Mouse (Mus musculus) stomach, postnatal 0 days (tissue): ENCODE measurements around the gene Pth2r. TPM values are rescaled to one million over a fixed set of nuclear protein-coding genes. Genes with fewer than 3 reads are reported as not detected.
A peak's percentile ranks its signal among the peaks of the same experiment; 100 is the strongest.

Experiments
- ATAC-seq: fragments of 200-750 bp; cut with Nextera tagmentation; 2 replicates; pipeline ENCODE4 v1.8.0; 2017; ENCODE audit not compliant: low FRiP score, low TSS enrichment
- DNase-seq: peaks from one replicate; pipeline ENCODE4 v3.0.0-alpha.2; 2016; ENCODE audit warnings: low spot score
- H3K27ac ChIP-seq: fragments of 300-500 bp; sonication (generic); replicated peaks from 2 replicates; pipeline ENCODE4 v1.5.1; 2014; ENCODE audit warnings: mild to moderate bottlenecking, control low read depth
- H3K27me3 ChIP-seq: fragments of 300-500 bp; sonication (generic); 2 replicates; pipeline ENCODE4 v1.6.1; 2014; ENCODE audit warnings: low read length; ENCODE audit not compliant: control insufficient read depth, insufficient read depth
- H3K36me3 ChIP-seq: fragments of 300-500 bp; sonication (generic); 2 replicates; pipeline ENCODE4 v1.6.1; 2014; ENCODE audit warnings: low read length, mixed read lengths; ENCODE audit not compliant: control insufficient read depth, insufficient read depth
- H3K4me1 ChIP-seq: fragments of 300-500 bp; sonication (generic); replicated peaks from 2 replicates; pipeline ENCODE4 v1.6.1; 2014; ENCODE audit warnings: antibody characterized with exemption; ENCODE audit not compliant: control insufficient read depth, insufficient read depth
- H3K4me2 ChIP-seq: fragments of 300-500 bp; sonication (generic); replicated peaks from 2 replicates; pipeline ENCODE4 v1.6.1; 2014; ENCODE audit warnings: low read depth, mild to moderate bottlenecking, control low read depth, moderate library complexity
- H3K4me3 ChIP-seq: fragments of 300-500 bp; sonication (generic); 2 replicates; pipeline ENCODE4 v1.5.1; 2014; ENCODE audit warnings: low read depth, low read length, control low read depth
- H3K9ac ChIP-seq: fragments of 300-500 bp; sonication (generic); 2 replicates; pipeline ENCODE4 v1.6.1; 2014; ENCODE audit warnings: mild to moderate bottlenecking, low read length, control low read depth, mixed read lengths
- H3K9me3 ChIP-seq: fragments of 300-500 bp; sonication (generic); 2 replicates; pipeline ENCODE4 v1.6.1; 2016; ENCODE audit warnings: low read length; ENCODE audit not compliant: control insufficient read depth
- CTCF ChIP-seq: IDR thresholded peaks from 2 replicates; pipeline ENCODE4 v1.5.1; 2016; ENCODE audit warnings: antibody characterized with exemption, low read depth, mild to moderate bottlenecking, moderate library complexity
- EP300 ChIP-seq: optimal IDR thresholded peaks from 2 replicates; pipeline ENCODE3; 2016; ENCODE audit warnings: antibody characterized with exemption
- WGBS: fragments of 180-500 bp; shearing (Covaris S2); extraction: QIAGEN DNeasy Blood & Tissue Kit; methylation state at CpG from one replicate; pipeline ENCODE4 v1.1.7; 2014; 5-methylcytosine and 5-hydroxymethylcytosine counted together
- polyA plus RNA-seq: library from polyadenylated mRNA; unstranded; fragments of >200 nt; fragmentation: Nextera tagmentation; extraction: Ambion mirVana; gene quantifications from 2 replicates; pipeline ENCODE4 v1.2.1, GENCODE M21; 2015

The Pth2r gene
- not detected in 2 replicates for polyA plus RNA-seq

DNA sequence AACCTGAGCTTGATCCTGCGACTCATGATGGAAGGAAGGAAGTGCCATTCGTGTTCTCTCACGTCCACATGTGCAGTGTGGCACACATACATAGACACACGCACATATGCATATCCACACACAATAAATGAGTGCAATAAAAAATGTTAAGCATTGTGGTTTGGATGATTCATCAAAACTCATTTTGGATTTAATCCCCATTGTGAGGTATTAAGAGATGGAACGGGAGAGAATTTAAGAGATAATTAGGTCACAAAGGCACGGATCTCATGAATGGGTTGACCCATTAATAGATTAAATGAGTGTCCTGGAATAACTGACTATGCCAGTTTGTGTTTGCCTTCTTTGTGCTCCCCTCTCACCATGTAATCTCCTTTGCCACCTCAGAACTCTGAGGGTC lies at the start of gene Pth2r:
Gene Pth2r, plus strand, starts transcription at position 301 of the 400 bp plus-strand sequence.
- Histone ChIP-seq H3K4me2 (no peak within 1 kb of the TSS), H3K27ac (no peak within 1 kb of the TSS), H3K4me3 (no peak within 1 kb of the TSS), H3K9ac (no peak within 1 kb of the TSS), H3K27me3 (no peaks in the 10 kb centered on the region), H3K4me1 (no peaks in the 10 kb centered on the region), H3K9me3 (no peaks in the 10 kb centered on the region), H3K36me3 (no peaks in the 10 kb centered on the region)
- 69% methylated on average over 6 of the region's 6 CpGs for WGBS
- TF ChIP-seq CTCF (no peak), EP300 (no peak)
- ATAC-seq (no peak), DNase-seq (no peak)

DNA sequence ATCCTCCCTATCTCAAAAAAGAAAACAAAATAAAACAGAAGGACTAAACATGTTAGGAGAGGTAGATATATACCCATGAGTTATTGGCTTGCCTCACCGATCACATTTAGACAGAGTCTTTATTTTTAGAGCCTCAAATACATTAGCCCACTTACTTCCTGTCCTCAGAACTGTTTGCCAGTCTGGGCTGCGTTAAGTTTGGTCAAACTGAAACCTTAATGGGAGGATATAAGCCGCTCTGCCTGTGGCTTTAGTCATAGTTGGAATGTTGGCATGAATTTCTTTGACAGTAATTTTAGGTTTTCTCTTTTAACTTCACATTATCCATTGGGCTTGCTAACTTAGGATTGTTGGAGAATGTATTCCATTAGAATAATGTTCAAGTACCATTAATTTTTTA lies 44.1 kb upstream of the Pth2r start:
- no peak overlapping the region for H3K9ac ChIP-seq
- no peaks in the 10 kb centered on the region for H3K27me3 ChIP-seq
- H3K4me3 ChIP-seq, result no peak overlapping the region
- no peak overlapping the region for H3K27ac ChIP-seq
- no peaks in the 10 kb centered on the region for H3K4me1 ChIP-seq
- ATAC-seq (no peak), DNase-seq (no peak)
- 0 out of 2 replicates have a peak, but pooled peaks cover 2% of the 10 kb centered on the region for H3K36me3 ChIP-seq
- no peak overlapping the region for H3K4me2 ChIP-seq
- TF ChIP-seq EP300 (no peak), CTCF (no peak)
- H3K9me3 ChIP-seq, result no peaks in the 10 kb centered on the region
- 76% methylated on average over 3 of the region's 3 CpGs for WGBS

DNA sequence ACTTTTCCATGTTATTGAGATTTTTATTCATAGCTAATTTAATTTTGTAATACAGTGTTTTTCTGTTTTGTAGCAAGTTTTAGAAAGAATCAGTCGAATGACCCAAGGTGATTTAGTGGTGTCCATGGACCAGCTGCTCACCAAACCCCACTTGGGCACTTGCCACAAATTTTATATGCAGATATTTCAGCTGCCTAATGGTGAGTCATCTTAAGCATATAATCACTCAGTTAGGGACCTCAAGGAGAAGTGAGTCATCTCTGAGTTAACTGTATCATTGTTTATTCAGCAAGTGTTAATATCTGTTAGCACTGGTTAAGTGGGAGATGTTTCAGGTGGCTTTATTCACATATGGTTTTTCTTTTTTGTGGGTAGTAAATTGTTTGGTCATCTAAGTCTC lies 36.2 kb upstream of the Pth2r start:
- no peak overlapping the region for H3K4me3 ChIP-seq
- no peak overlapping the region for H3K9ac ChIP-seq
- H3K4me2 ChIP-seq, result no peak overlapping the region
- 76% methylated on average over 1 of the region's 1 CpGs for WGBS
- no peaks in the 10 kb centered on the region for H3K27me3 ChIP-seq
- H3K36me3 ChIP-seq, result peaks cover 6% of the 10 kb centered on the region
- H3K9me3 ChIP-seq, result no peaks in the 10 kb centered on the region
- no peak overlapping the region for H3K27ac ChIP-seq
- ATAC-seq, result no peak
- no peaks in the 10 kb centered on the region for H3K4me1 ChIP-seq
- no peak for TF ChIP-seq CTCF
- TF ChIP-seq EP300, result no peak
- DNase-seq, result no peak

DNA sequence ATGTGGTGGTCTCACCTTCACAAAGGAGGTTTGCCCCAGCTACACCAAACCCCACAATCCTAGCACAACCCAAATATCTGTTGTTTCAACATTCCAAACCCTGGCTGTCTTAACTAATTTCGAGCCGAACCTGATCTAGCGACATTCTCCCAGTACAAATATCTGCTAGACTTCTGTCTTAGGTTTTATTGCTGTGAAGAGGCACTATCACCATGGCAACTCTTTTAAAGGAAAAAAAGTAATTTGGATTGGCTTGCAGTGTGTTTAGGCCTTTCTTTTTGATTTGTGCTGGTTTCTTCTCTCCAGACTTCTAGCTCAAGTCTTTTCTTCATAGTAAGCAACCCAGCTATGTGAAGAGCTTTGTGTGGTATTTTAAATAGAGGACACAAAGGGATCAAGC lies 1.4 kb upstream of the Pth2r start:
- Histone ChIP-seq H3K4me1 (no peaks in the 10 kb centered on the region), H3K4me3 (no peak overlapping the region), H3K9me3 (no peaks in the 10 kb centered on the region), H3K4me2 (no peak overlapping the region), H3K9ac (no peak overlapping the region), H3K36me3 (no peaks in the 10 kb centered on the region), H3K27me3 (no peaks in the 10 kb centered on the region), H3K27ac (no peak overlapping the region)
- WGBS, result 77% methylated on average over 3 of the region's 3 CpGs
- ATAC-seq (no peak), DNase-seq (no peak)
- TF ChIP-seq EP300, result no peak
- no peak for TF ChIP-seq CTCF

DNA sequence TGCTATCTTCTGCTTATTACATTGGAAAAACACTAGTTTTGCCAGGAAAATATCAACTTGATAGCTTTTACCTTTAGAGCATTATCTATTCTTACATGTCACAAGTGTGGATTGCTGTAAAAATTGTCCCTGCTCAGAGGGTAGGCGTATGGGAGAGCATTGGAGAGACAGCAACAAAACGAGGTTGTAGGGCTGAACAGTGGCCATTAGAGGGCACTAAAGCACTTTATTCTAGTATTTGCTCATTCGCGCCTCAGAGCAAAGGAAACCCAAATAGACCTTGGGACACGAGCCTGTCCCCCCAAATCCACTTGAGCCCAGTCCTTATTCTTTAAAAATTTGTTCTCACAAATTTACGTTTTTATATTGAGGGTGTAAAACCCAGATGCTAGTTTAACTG lies 910 bp downstream of the Pth2r start:
- H3K4me1 ChIP-seq, result no peaks in the 10 kb centered on the region
- TF ChIP-seq EP300, result no peak
- TF ChIP-seq CTCF, result peak; percentile 80
- DNase-seq (peak; percentile 41), ATAC-seq (no peak)
- H3K9me3 ChIP-seq, result no peaks in the 10 kb centered on the region
- H3K9ac ChIP-seq, result no peak overlapping the region
- no peak overlapping the region for H3K27ac ChIP-seq
- WGBS, result 9% methylated on average over 6 of the region's 6 CpGs
- no peaks in the 10 kb centered on the region for H3K27me3 ChIP-seq
- H3K36me3 ChIP-seq, result no peaks in the 10 kb centered on the region
- no peak overlapping the region for H3K4me3 ChIP-seq
- no peak overlapping the region for H3K4me2 ChIP-seq

DNA sequence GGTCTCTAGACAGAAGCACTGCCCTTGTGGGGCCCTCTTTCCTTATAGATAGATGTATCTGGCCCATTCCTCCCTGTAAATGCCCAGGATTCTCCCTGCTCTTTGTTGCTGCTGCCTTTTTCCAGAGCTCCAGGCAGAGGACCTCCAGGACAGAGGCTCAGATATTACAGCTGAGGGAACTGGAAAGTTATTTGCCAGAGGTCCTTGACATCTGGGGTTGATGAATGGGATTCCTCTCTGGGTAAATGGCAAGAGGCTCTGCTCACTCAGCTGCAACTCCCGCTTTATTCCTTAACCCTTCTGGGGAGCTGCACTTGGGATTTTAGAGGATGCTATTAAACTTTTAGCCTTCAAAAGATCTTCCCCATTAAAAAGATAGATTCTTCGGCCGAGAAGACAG lies 26.6 kb downstream of the Pth2r start:
- Histone ChIP-seq H3K4me3 (no peak overlapping the region), H3K4me2 (no peak overlapping the region), H3K9me3 (no peaks in the 10 kb centered on the region), H3K27ac (no peak overlapping the region), H3K27me3 (no peaks in the 10 kb centered on the region), H3K36me3 (no peaks in the 10 kb centered on the region), H3K9ac (no peak overlapping the region), H3K4me1 (no peaks in the 10 kb centered on the region)
- no peak for DNase-seq
- no peak for ATAC-seq
- no peak for TF ChIP-seq EP300
- TF ChIP-seq CTCF, result no peak
- 63% methylated on average over 3 of the region's 3 CpGs for WGBS
